Mouse (Mus musculus) heart, embryonic 11.5 days (tissue): ENCODE results near the gene Vmn1r218. TPM values are rescaled to one million over a fixed set of nuclear protein-coding genes. Genes with fewer than 3 reads are reported as not detected.

Source experiments
- ATAC-seq: fragments of 200-750 bp; cut with Nextera tagmentation; replicated peaks from 2 replicates; pipeline ENCODE4 v1.8.0; 2017; ENCODE audit warnings: moderate library complexity; ENCODE audit not compliant: insufficient number of reproducible peaks, low FRiP score, low TSS enrichment
- H3K27ac ChIP-seq: fragments of 300-500 bp; sonication (generic); 2 replicates; pipeline ENCODE4 v1.5.1; 2014; ENCODE audit warnings: mild to moderate bottlenecking, low read depth, low read length
- H3K27me3 ChIP-seq: fragments of 300-500 bp; sonication (generic); 2 replicates; pipeline ENCODE4 v1.6.1; 2014; ENCODE audit warnings: mild to moderate bottlenecking, low read length, mixed read lengths; ENCODE audit not compliant: control insufficient read depth, insufficient read depth
- H3K36me3 ChIP-seq: fragments of 300-500 bp; sonication (generic); 2 replicates; pipeline ENCODE4 v1.6.1; 2014; ENCODE audit warnings: mild to moderate bottlenecking, low read length, moderate library complexity, mixed read lengths; ENCODE audit not compliant: control insufficient read depth, insufficient read depth
- H3K4me1 ChIP-seq: fragments of 300-500 bp; sonication (generic); 2 replicates; pipeline ENCODE4 v1.6.1; 2014; ENCODE audit warnings: low read length; ENCODE audit not compliant: control insufficient read depth, insufficient read depth
- H3K4me2 ChIP-seq: fragments of 300-500 bp; sonication (generic); 2 replicates; pipeline ENCODE4 v1.6.1; 2014; ENCODE audit warnings: mild to moderate bottlenecking, moderate library complexity
- H3K4me3 ChIP-seq: fragments of 300-500 bp; sonication (generic); 2 replicates; pipeline ENCODE4 v1.5.1; 2014; ENCODE audit warnings: low read depth, low read length
- H3K9ac ChIP-seq: fragments of 300-500 bp; sonication (generic); 2 replicates; pipeline ENCODE4 v1.6.1; 2014; ENCODE audit warnings: mild to moderate bottlenecking, low read depth, low read length, moderate library complexity
- H3K9me3 ChIP-seq: fragments of 300-500 bp; sonication (generic); replicated peaks from 2 replicates; pipeline ENCODE4 v1.6.1; 2016; ENCODE audit warnings: low read length; ENCODE audit not compliant: control insufficient read depth
- WGBS: fragments of 180-500 bp; shearing (Covaris S2); extraction: QIAGEN DNeasy Blood & Tissue Kit; methylation state at CpG from one replicate; pipeline ENCODE4 v1.1.7; 2014; ENCODE audit not compliant: insufficient replicate concordance; 5-methylcytosine and 5-hydroxymethylcytosine counted together
- polyA plus RNA-seq: library from polyadenylated mRNA; unstranded; fragments of >200 nt; fragmentation: Nextera tagmentation; extraction: Ambion mirVana; gene quantifications from 2 replicates; pipeline ENCODE4 v1.2.1, GENCODE M21; 2014

Vmn1r218 gene
- polyA plus RNA-seq, 1 experiment from 2014 or later = not detected

DNA sequence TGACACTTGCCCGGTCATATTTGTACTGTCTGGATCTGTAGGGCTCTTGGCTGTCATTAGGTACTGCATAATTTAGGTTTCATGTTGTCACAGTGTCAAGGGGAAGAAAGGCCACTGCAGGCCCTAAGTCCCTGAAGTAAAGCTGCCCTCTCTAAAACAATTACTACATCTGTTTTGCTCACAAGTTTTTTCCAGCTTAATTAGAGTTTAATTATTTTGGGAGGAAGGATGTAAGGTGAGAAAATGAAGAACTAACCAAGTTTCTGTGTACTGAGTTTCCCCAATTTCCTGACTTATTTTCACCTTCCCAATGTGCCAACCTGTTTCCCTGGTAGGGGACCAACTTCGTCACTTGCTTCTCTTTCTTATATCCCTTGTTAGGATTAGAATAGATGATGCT lies 54.9 kb downstream of the Vmn1r218 start, which contains the start of gene Vmn1r220:
Gene Vmn1r220, minus strand, starts transcription at position 101 of the 400 bp plus-strand sequence.
- Histone ChIP-seq H3K9ac (no peak within 1 kb of the TSS), H3K4me1 (no peaks in the 10 kb centered on the region), H3K4me2 (no peak within 1 kb of the TSS), H3K9me3 (no peaks in the 10 kb centered on the region), H3K27ac (no peak within 1 kb of the TSS), H3K36me3 (no peaks in the 10 kb centered on the region), H3K27me3 (no peaks in the 10 kb centered on the region), H3K4me3 (no peak within 1 kb of the TSS)
- ATAC-seq = no peak
- WGBS = 76% methylated on average over 2 of the region's 2 CpGs

Other genes starting within 250 kb of the Vmn1r218 start
- gene Vmn1r212, start 248.9 kb upstream of the Vmn1r218 start, polyA plus RNA-seq = not detected in 2 replicates
- gene Vmn1r213, start 125.5 kb upstream of the Vmn1r218 start, polyA plus RNA-seq = not detected in 2 replicates
- gene Vmn1r214, start 102.7 kb upstream of the Vmn1r218 start, polyA plus RNA-seq = not detected in 2 replicates
- not detected in 2 replicates for gene Vmn1r215, start 65.1 kb upstream of the Vmn1r218 start, polyA plus RNA-seq
- gene Vmn1r217, start 14.9 kb upstream of the Vmn1r218 start, polyA plus RNA-seq = not detected in 2 replicates
- gene Vmn1r219, start 26.2 kb downstream of the Vmn1r218 start, polyA plus RNA-seq = not detected in 2 replicates
- gene Vmn1r220, start 54.8 kb downstream of the Vmn1r218 start, polyA plus RNA-seq = not detected in 2 replicates
- gene Vmn1r221, start 81.0 kb downstream of the Vmn1r218 start, polyA plus RNA-seq = not detected in 2 replicates
- gene Vmn1r222, start 102.8 kb downstream of the Vmn1r218 start, polyA plus RNA-seq = not detected in 2 replicates
- not detected in 2 replicates for gene Vmn1r223, start 114.0 kb downstream of the Vmn1r218 start, polyA plus RNA-seq
- gene Zfp322a, start 236.1 kb downstream of the Vmn1r218 start, polyA plus RNA-seq = 43.4 and 43.7 TPM in 2 replicates